Mouse (Mus musculus) heart, postnatal 14 days (tissue): ENCODE data around the gene Lmx1a. TPM values are rescaled to one million over a fixed set of nuclear protein-coding genes. Genes with fewer than 3 reads are reported as not detected.

Experiments
- DNase-seq, 2 experiments: peaks; one replicate each; pipeline ENCODE4 v3.0.0; 2021 to 2022
- intact Hi-C: fragments of 180-260 bp; cut with DNase I; formaldehyde crosslinking; loops from one replicate; pipeline ENCODE4 v1.15.1; 2025
- total RNA-seq, 2 experiments: library from RNA; stranded (reverse); gene quantifications; 2 replicates each; pipeline ENCODE4 v1.2.3; 2021

Gene Lmx1a
- total RNA-seq, 2 experiments from 2014 or later: not detected

- no peak for DNase-seq
- intact Hi-C loops: no loop called here
These were observed 3.6 kb downstream of the Lmx1a start for GRCm38 (mm10) chr1:167692683-167693045.

- intact Hi-C loops: no loop called here
- DNase-seq: no peak
These were observed 4.6 kb downstream of the Lmx1a start for GRCm38 (mm10) chr1:167693499-167694240.

- no peak for DNase-seq
- intact Hi-C loops: no loop called here
These were observed 5.7 kb downstream of the Lmx1a start for GRCm38 (mm10) chr1:167694731-167695130.

GRCm38 (mm10) chr1:167695910-167696459 is 6.9 kb downstream of the Lmx1a start:
- no peak for DNase-seq
- intact Hi-C loops: no loop called here

GRCm38 (mm10) chr1:167699706-167700105 is 10.7 kb downstream of the Lmx1a start:
- DNase-seq: no peak
- intact Hi-C loops: no loop called here

GRCm38 (mm10) chr1:167700221-167700620 is 11.2 kb downstream of the Lmx1a start:
- DNase-seq: no peak
- intact Hi-C loops: no loop called here

DNA sequence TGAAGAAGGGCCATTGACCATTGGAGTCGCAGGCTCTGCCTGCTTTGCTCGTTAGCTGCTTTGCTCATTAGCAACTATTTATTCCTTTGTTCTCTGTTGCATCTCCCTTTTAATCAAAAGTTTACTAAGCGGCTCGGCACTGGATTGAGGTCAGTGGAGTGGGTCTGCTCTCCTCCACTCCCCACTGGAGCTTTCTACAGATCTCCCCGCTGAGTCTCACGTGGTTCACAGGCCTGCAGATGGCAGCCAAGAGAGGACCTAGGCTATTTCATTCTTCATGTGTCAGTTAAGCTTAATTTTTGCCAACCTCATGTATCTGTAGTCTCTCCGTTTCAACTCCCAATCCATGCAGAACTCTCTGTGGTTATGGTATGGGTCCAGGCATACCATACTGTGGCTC is 16.5 kb downstream of the Lmx1a start:
- intact Hi-C loops: no loop called here
- no peak for DNase-seq

DNA sequence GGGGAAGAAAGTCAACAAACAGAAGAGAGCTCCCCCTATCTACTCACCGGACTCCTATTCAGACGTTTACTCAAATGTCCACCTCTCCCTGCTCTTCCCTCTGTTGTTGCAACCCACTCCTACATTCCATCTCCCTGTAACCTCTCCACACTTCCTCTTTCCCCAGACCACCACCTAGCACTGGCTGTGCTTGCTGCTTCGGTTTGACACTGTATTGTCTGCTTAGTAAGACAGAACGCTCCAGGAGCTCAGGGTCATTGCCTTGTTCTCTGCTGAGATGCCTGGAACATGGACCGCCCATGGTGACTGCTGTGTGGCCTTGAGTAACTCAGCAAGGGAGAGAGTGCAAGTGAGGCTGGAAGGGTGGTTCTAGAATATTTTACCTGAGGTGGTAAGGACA is 19.7 kb downstream of the Lmx1a start:
- intact Hi-C loops: no loop called here
- no peak for DNase-seq

- intact Hi-C loops: no loop called here
- DNase-seq: no peak
These were observed 26.8 kb downstream of the Lmx1a start for GRCm38 (mm10) chr1:167715730-167716341.

DNA sequence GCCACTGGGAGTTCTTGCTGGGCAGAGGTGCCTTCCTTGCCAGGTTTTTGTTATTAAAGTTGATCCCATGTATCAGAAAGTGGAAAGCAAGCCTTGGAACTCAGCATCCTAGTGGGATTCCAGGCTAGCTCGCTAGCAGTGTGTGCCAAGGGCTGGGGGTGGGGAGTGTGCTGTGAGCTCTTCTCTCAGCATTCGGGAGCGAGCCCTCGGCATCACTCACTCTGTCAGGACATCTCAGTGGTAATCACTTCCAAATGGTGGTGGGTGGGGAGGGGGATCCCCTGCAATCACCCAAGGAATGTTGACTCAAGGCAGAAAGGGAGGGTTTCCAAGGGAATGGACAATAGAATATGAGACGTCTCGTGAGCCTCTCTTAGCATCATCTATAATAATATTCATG is 45.4 kb downstream of the Lmx1a start:
- DNase-seq: no peak
- intact Hi-C loops: no loop called here

- DNase-seq: no peak
- intact Hi-C loops: no loop called here
These were observed 47.8 kb downstream of the Lmx1a start for GRCm38 (mm10) chr1:167736793-167737192.

DNA sequence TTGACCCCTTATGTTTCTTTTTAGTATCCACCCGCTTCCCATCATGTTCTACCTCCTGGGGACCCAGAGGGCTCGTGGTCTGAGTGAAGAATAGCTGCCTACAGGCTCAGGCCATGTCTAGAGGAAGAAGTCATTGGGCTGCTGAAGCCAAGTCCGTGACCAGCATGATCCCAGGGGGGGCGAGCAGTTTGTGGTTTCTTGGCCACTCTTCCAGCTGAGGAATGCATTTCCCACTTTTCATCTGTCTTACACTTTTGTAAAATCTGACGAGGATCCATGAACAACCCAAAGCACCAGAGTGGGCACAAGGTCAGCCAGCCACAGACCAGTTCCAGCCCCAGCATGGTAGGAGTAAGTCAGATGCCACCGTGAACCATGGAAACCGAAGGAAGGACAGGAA is 50.2 kb downstream of the Lmx1a start:
- no peak for DNase-seq
- intact Hi-C loops: no loop called here

GRCm38 (mm10) chr1:167746676-167747075 is 57.6 kb downstream of the Lmx1a start:
- no peak for DNase-seq
- intact Hi-C loops: no loop called here

- intact Hi-C loops: no loop called here
These were observed 63.6 kb downstream of the Lmx1a start for GRCm38 (mm10) chr1:167752661-167753060.

GRCm38 (mm10) chr1:167754085-167754484 is 65.0 kb downstream of the Lmx1a start:
- intact Hi-C loops: no loop called here
- no peak for DNase-seq

More at GRCm38 (mm10) chr1:167752661-167753060, 63.6 kb downstream of the Lmx1a start:
- no peak for DNase-seq

DNA sequence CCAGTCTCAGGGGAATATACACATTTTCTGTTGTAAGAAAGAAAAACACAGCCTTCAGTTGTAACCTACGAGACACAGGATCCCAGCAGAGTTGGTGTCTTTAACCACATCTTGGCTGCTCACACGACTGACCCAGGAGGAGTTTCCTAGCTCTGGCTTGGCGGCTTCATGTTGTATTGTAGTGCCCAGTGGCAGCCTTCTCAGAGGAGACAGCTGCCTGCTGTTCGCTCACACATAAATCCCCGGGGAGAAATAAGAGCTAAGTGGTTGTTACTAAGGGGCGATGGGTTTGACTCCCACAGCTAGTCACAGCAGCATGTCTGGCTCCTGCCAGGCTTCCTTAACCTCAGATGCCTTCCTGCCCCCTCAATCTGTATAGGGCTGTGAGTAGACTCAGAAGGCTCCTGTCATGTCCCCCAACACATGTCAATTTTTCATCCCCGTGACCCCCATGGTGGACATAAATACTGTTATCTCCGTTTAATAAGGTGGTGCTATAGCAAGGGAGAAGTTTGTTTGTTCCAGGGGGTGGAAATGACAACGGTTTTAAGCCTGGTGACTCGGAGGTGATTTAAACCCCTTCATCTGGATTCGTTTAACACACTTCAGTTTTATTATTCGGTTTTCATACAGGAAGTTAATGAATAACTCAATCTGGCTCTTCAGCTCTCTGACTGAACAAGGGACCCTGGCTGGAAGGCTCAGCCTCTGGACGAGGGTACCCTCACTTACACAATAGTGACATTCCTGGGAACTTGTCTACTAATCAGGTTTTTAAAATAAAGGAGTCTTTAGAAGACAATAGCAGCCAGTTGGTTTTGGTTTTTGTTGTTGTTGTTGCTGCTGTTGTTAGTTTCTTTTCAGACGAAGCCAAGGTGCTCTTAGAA is 65.8 kb downstream of the Lmx1a start:
- no peak for DNase-seq
- intact Hi-C loops: no loop called here

DNA sequence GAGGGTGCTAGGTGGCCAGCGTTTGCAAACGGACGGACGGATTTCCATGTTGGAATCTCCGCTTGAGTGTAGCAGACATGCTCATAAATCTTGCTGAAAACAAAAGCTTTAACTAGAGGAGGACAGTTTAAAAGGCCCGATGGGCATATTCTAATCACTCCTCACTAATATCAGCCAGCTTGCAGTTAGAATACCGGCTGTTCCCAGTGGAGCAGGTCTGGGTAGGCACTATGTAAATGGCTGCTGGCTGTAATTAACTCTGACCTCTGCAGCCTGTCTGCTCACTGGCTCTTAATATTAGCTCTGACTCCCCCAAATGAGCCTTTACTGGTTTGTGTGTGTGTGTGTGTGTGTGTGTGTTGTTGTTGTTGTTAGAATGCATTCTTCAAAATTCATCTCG is 69.2 kb downstream of the Lmx1a start:
- DNase-seq: no peak
- intact Hi-C loops: no loop called here

DNA sequence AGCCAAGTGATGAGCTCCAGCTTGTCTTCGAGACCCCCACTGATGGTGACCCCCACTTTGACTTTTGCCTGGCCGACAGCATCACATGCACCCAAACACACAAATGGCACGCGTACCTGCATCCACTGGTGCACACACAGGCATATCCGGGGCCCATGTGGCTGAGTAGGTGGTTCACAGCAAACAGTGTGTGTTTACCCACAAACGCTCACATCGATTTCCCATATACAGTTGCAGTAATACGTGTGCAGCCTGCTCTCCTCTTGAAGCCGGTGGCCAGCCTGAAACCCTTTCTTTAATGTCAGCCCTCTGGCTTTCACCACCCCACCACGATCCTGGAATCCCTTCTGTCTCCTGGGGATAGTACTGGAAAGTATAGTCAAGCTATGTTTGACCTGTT is 71.3 kb downstream of the Lmx1a start:
- no peak for DNase-seq
- intact Hi-C loops: no loop called here

DNA sequence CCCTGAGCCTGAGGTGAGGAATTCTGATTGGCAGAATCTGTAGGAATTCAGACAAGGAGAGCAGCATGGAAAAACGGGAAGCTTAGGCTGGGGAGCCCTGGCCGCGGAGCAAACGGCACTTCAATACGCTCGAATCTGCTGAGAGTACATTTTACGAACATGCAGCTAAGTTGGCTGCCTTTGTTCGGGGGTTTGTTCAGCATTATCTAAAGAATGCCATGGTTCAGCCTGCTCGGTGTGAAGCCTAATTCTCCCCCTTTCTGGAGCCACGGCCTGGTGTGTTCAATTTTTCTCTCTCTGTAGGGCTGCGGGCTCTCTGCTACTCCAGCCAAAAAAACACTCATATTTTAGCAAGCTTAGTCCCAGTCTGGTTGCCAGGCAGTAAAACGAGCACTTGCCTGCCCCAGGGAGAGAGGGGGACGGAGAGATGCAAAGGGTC is 72.8 kb downstream of the Lmx1a start:
- intact Hi-C loops: no loop called here

DNA sequence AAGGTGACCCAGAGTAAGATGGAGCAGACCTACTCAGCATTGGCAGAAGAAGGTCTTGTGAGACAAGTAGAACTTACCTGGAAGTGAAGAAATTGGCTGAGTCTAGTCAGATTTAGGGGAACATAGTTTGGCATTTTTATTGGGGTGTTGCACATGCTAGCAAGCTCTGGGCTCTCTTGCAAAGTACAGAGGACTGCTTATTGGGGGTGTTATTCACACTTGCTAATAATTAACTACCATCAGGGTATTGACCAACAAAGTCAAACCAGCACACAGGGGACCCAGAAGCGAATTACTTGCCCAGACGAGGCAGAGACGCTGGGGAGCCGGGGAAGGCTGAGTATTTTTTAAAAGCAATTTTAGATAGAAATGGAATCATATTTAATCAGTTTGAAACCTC is 77.6 kb downstream of the Lmx1a start:
- intact Hi-C loops: no loop called here
- no peak for DNase-seq

More for the DNA sequence above, 72.8 kb downstream of the Lmx1a start:
- no peak for DNase-seq

DNA sequence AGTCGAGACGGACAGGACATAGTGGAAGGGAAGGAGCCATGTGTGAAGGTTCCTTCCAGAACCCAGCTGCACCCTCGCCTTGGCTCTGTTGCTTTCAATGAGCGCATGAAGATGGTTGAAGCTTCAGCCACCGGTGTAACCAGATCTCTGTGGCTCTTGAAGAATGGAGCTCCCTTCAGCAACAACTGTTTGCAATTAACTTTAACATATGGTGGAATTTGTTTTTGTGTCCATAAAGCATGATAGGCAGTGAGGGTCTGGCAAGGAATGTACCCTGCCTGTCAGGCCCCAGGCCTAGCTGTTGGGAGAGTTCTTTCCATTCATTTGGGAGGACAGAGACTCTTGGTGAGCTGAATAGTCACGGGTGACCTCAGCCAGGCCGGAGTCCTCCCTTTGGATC is 81.4 kb downstream of the Lmx1a start:
- intact Hi-C loops: no loop called here
- DNase-seq: no peak
